Mouse (Mus musculus) stomach, postnatal 0 days (tissue): Measurements from ENCODE around the gene Amotl2. TPM values are rescaled to one million over a fixed set of nuclear protein-coding genes. Genes with fewer than 3 reads are reported as not detected.

Experiments
- ATAC-seq: fragments of 200-750 bp; cut with Nextera tagmentation; 2 replicates; pipeline ENCODE4 v1.8.0; 2017; ENCODE audit not compliant: low FRiP score, low TSS enrichment
- DNase-seq: peaks from one replicate; pipeline ENCODE4 v3.0.0-alpha.2; 2016; ENCODE audit warnings: low spot score
- H3K27ac ChIP-seq: fragments of 300-500 bp; sonication (generic); replicated peaks from 2 replicates; pipeline ENCODE4 v1.5.1; 2014; ENCODE audit warnings: mild to moderate bottlenecking, control low read depth
- H3K27me3 ChIP-seq: fragments of 300-500 bp; sonication (generic); 2 replicates; pipeline ENCODE4 v1.6.1; 2014; ENCODE audit warnings: low read length; ENCODE audit not compliant: control insufficient read depth, insufficient read depth
- H3K36me3 ChIP-seq: fragments of 300-500 bp; sonication (generic); 2 replicates; pipeline ENCODE4 v1.6.1; 2014; ENCODE audit warnings: low read length, mixed read lengths; ENCODE audit not compliant: control insufficient read depth, insufficient read depth
- H3K4me1 ChIP-seq: fragments of 300-500 bp; sonication (generic); replicated peaks from 2 replicates; pipeline ENCODE4 v1.6.1; 2014; ENCODE audit warnings: antibody characterized with exemption; ENCODE audit not compliant: control insufficient read depth, insufficient read depth
- H3K4me2 ChIP-seq: fragments of 300-500 bp; sonication (generic); replicated peaks from 2 replicates; pipeline ENCODE4 v1.6.1; 2014; ENCODE audit warnings: low read depth, mild to moderate bottlenecking, control low read depth, moderate library complexity
- H3K4me3 ChIP-seq: fragments of 300-500 bp; sonication (generic); 2 replicates; pipeline ENCODE4 v1.5.1; 2014; ENCODE audit warnings: low read depth, low read length, control low read depth
- H3K9ac ChIP-seq: fragments of 300-500 bp; sonication (generic); 2 replicates; pipeline ENCODE4 v1.6.1; 2014; ENCODE audit warnings: mild to moderate bottlenecking, low read length, control low read depth, mixed read lengths
- H3K9me3 ChIP-seq: fragments of 300-500 bp; sonication (generic); 2 replicates; pipeline ENCODE4 v1.6.1; 2016; ENCODE audit warnings: low read length; ENCODE audit not compliant: control insufficient read depth
- CTCF ChIP-seq: IDR thresholded peaks from 2 replicates; pipeline ENCODE4 v1.5.1; 2016; ENCODE audit warnings: antibody characterized with exemption, low read depth, mild to moderate bottlenecking, moderate library complexity
- EP300 ChIP-seq: optimal IDR thresholded peaks from 2 replicates; pipeline ENCODE3; 2016; ENCODE audit warnings: antibody characterized with exemption
- WGBS: fragments of 180-500 bp; shearing (Covaris S2); extraction: QIAGEN DNeasy Blood & Tissue Kit; methylation state at CpG from one replicate; pipeline ENCODE4 v1.1.7; 2014; 5-methylcytosine and 5-hydroxymethylcytosine counted together
- polyA plus RNA-seq: library from polyadenylated mRNA; unstranded; fragments of >200 nt; fragmentation: Nextera tagmentation; extraction: Ambion mirVana; gene quantifications from 2 replicates; pipeline ENCODE4 v1.2.1, GENCODE M21; 2015

Amotl2 gene
- polyA plus RNA-seq, 1 experiment from 2014 or later, result 18.6 TPM

DNA sequence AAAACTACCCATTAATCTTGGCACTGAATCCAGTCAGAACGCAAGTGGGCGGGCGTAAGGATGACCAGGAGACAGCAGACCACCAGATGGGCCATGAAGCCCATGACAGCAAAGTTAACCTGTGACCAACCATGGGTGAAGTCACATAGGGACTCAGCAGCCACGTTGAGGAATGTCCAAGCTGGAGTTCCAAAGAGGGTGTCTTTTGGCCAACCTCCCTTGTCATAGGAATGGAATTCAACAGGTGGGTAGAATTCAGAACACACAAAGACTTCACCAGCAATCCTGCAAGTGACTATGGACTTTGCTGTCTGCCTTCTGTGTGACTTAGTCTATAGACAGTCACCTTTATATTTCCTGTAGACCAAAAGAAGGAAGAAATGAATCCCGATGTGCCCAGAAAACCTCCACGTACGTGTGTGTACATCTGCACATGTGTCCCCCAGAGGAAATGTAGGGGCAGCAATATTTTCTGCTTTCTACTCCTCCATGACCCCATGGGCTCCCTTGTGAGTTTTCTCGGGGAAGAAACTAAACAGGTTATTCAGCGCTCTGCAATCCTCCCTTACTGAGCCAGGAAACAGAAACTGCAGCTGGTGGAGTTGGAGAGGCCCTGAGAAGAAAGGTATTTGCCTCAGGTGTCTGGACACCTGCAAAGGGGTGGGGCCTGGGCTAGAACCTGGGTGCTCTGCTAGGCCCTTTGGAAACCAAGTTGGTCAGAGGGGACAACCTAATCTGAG lies 17.7 kb downstream of the Amotl2 start:
- Histone ChIP-seq H3K27ac (peak overlapping the region; percentile 88), H3K27me3 (no peaks in the 10 kb centered on the region), H3K9me3 (no peaks in the 10 kb centered on the region), H3K4me1 (peaks cover 2% of the 10 kb centered on the region; the same call in 1 of the 2 replicates), H3K4me3 (no peak overlapping the region), H3K9ac (no peak overlapping the region; the same call in 1 of the 2 replicates), H3K36me3 (peaks cover 35% of the 10 kb centered on the region), H3K4me2 (no peak overlapping the region)
- DNase-seq, result no peak
- TF ChIP-seq EP300 (no peak), CTCF (no peak)
- peak; percentile 73 for ATAC-seq
- 50% methylated on average over 9 of the region's 9 CpGs for WGBS

DNA sequence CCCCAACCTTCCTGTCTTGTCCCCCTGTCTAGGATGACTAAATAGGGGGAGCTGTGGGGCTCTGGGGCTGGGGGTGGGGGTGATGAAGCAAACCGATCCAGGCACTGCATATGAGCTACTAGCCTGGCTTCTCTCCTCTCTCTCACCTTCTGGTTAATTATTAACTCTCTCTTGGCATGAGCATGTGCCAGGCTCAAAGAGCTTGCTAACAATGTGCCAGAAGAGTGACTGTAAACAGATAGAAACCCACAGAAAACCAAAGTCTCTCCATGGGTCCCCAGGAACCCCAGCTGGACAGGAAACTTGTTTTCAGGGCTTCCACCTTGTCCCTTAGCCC lies 18.2 kb downstream of the Amotl2 start:
- 38% methylated on average over 1 of the region's 1 CpGs for WGBS
- H3K27ac ChIP-seq, result peak overlapping the region; percentile 88
- H3K27me3 ChIP-seq, result no peaks in the 10 kb centered on the region
- no peak overlapping the region for H3K4me3 ChIP-seq
- peaks cover 2% of the 10 kb centered on the region; the same call in 1 of the 2 replicates for H3K4me1 ChIP-seq
- H3K36me3 ChIP-seq, result peaks cover 30% of the 10 kb centered on the region
- TF ChIP-seq CTCF (no peak), EP300 (no peak)
- H3K4me2 ChIP-seq, result no peak overlapping the region
- peak overlapping the region; percentile 18; the same call in 1 of the 2 replicates for H3K9ac ChIP-seq
- ATAC-seq (peak; percentile 81), DNase-seq (peak; percentile 74)
- no peaks in the 10 kb centered on the region for H3K9me3 ChIP-seq

DNA sequence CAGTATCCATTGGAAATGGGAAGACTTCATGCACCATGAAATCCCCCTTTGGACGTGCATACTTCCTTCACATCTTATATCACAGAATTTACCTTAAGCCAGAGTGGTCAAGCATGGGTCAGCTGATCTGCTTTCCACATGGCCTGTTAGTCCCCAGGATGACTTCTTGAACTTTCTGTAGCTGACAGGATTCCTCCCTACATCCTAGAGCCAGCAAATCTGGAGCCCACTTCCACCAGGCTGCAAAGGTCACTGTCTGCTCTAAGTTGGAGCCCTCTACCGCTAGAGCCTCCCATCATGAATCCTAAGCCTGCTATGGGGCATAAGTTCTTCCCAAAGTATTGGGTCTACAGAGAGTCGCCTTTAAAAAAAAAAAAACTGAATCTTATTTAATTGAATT lies 18.8 kb downstream of the Amotl2 start:
- Histone ChIP-seq H3K9ac (no peak overlapping the region), H3K9me3 (no peaks in the 10 kb centered on the region), H3K27ac (peak overlapping the region; percentile 88), H3K27me3 (no peaks in the 10 kb centered on the region), H3K4me2 (no peak overlapping the region), H3K4me1 (peaks cover 2% of the 10 kb centered on the region; the same call in 1 of the 2 replicates), H3K36me3 (peaks cover 25% of the 10 kb centered on the region), H3K4me3 (no peak overlapping the region)
- DNase-seq (no peak), ATAC-seq (no peak)
- 82% methylated on average over 3 of the region's 3 CpGs for WGBS
- TF ChIP-seq EP300 (no peak), CTCF (no peak)

DNA sequence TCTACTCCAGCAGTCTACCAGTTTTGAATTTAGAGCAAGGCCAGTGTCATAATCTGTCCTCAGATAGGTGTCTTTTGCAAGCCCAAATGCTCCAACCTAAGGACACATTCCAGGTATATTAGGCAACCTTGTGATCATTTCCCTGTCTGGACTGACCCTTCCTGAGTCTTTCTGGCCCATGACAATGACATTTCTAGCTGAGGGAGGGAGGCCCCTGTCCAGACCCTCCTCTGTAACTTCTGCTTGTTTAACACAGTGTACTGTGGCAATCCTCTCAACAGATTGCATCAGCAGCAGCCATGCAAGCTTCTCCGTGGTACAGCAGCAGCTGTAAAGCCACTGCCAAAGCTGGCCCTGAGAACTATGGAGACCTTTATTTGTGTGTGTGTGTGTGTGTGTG lies 19.5 kb downstream of the Amotl2 start:
- 16% methylated on average over 1 of the region's 1 CpGs for WGBS
- Histone ChIP-seq H3K9me3 (no peaks in the 10 kb centered on the region), H3K4me3 (no peak overlapping the region), H3K27ac (no peak overlapping the region; the same call in 1 of the 2 replicates), H3K36me3 (peaks cover 22% of the 10 kb centered on the region), H3K4me1 (peaks cover 2% of the 10 kb centered on the region; the same call in 1 of the 2 replicates), H3K4me2 (no peak overlapping the region), H3K27me3 (no peaks in the 10 kb centered on the region), H3K9ac (no peak overlapping the region)
- TF ChIP-seq CTCF (no peak), EP300 (no peak)
- no peak for DNase-seq
- ATAC-seq, result no peak

DNA sequence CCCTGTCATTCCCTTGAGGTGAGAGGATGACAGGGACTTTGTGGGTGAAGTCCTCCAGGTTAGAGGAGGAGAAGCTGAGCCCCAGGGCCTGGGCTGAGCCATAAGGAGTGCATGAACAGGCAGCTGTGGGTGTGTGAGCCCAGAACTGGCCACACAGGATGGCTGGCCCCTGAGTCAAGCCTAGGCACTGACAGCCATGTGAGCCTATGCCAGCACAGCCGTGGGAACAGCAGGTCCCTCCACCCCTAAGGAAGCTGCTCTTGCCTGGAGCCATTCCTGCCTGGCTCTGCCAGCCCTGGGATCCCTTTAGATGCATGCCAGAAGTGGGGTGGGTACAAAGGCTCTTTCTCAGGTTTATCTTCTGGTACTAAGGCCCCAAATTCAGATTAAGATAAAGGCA lies 20.9 kb downstream of the Amotl2 start:
- Histone ChIP-seq H3K27ac (0 out of 2 replicates have a peak overlapping the region, but pooled peaks have one; percentile 25), H3K4me3 (no peak overlapping the region), H3K9ac (no peak overlapping the region), H3K4me2 (no peak overlapping the region), H3K4me1 (peaks cover 2% of the 10 kb centered on the region; the same call in 1 of the 2 replicates), H3K36me3 (peaks cover 8% of the 10 kb centered on the region), H3K9me3 (no peaks in the 10 kb centered on the region), H3K27me3 (no peaks in the 10 kb centered on the region)
- ATAC-seq (peak; percentile 14; the same call in 1 of the 2 replicates), DNase-seq (peak; percentile 44)
- WGBS, result 15% methylated on average over 1 of the region's 1 CpGs
- TF ChIP-seq CTCF (no peak), EP300 (no peak)

DNA sequence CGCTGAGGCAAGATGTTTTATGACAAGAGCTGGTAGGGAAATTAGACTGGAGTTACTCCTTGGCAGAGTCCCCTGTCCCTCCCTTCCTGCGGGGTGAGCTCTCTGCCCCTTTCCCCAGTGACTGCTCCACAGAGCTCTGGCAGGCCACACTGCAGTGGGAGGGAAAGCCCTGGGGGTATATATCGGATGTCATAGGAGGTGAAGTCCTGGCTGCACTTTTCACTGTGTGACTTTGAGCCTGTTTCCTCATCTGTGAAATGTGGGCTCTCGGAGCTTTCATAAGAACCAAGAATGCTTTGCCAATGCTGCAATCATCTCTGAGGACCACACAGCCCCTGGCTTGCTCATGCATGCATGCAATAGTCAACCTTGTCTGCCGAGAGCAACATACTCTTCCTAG lies 30.3 kb downstream of the Amotl2 start:
- WGBS, result 47% methylated on average over 5 of the region's 5 CpGs

More for the DNA sequence above, 30.3 kb downstream of the Amotl2 start:
- ATAC-seq (no peak), DNase-seq (no peak)
- no peak overlapping the region for H3K9ac ChIP-seq
- H3K27ac ChIP-seq, result peak overlapping the region; percentile 65
- TF ChIP-seq EP300, result no peak
- no peaks in the 10 kb centered on the region for H3K27me3 ChIP-seq
- no peak overlapping the region for H3K4me2 ChIP-seq
- H3K9me3 ChIP-seq, result no peaks in the 10 kb centered on the region
- no peaks in the 10 kb centered on the region for H3K36me3 ChIP-seq
- H3K4me1 ChIP-seq, result 0 out of 2 replicates have a peak, but pooled peaks cover 6% of the 10 kb centered on the region
- H3K4me3 ChIP-seq, result no peak overlapping the region
